8 mouse cellular contexts compared by ENCODE assay signal in the genomic region with DNA sequence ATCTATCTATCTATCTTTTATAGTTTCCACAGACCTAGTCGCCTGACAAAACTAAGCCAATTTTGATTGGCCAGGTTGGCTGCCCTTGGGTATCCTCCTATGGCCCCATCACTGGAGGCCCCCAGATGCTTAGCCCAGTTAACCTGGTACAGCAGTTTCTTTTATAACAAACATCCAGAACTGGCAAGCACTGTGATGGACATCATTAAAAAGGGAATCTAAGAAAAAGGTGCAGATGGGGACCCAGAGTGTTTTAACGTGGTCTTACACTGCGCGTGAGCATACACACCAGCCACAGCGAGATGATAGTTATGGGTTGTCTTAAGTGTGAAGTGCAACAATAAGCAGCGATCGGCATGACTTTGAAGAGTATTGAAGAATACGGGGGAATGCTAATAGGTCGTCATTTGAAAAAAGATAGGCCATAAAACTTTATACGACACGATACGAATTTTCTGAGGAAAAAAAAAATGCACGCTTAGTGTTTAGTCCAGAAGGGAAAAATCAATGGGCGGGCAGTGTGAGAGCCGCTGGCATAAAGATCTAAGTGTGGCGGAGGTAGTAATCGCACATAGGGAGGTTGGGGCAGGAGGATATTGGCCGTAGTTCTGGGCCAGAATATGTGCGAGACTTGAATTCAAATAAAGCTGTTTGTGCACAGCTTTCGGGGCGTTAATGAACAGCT. TPM values are rescaled to one million over a fixed set of nuclear protein-coding genes. Genes with fewer than 3 reads are reported as not detected.
A peak's percentile ranks its signal among the peaks of the same experiment; 100 is the strongest.
DNase-seq lines count a peak whose midpoint lies in the region; ATAC-seq and TF ChIP-seq lines count a peak whose summit lies in the region.

No protein-coding gene starts in this region.

- WGBS in heart, embryonic 10.5 days, result 18% methylated on average over 21 of the region's 21 CpGs
- WGBS in bone marrow, adult 2 months, result 8% methylated on average over 21 of the region's 21 CpGs
- WGBS in hindbrain, embryonic 15.5 days, result 15% methylated on average over 21 of the region's 21 CpGs
- 18% methylated on average over 21 of the region's 21 CpGs for WGBS in midbrain, embryonic 13.5 days

- DNase-seq in heart, embryonic 10.5 days (ENCODE audit: low spot score), result no peak
- DNase-seq in heart, postnatal 25 days (ENCODE audit: low spot score), result no peak
- no peak for DNase-seq in spleen, postnatal 36 days (ENCODE audit: low spot score in 2 of 2)
- DNase-seq in spleen, adult 12 weeks (ENCODE audit: low spot score), result no peak
- DNase-seq in thymus, postnatal 25 days, result no peak

- no peaks in the 10 kb centered on the region for H3K27me3 ChIP-seq in heart, embryonic 10.5 days (ENCODE audit: insufficient read depth, poor library complexity, severe bottlenecking)
- H3K27me3 ChIP-seq in hindbrain, embryonic 15.5 days, result no peaks in the 10 kb centered on the region
- H3K27me3 ChIP-seq in midbrain, embryonic 13.5 days, result no peaks in the 10 kb centered on the region

- H3K27ac ChIP-seq in heart, embryonic 10.5 days, result peak overlapping the region; percentile 95
- no peak overlapping the region; the same call in 1 of the 2 replicates for H3K27ac ChIP-seq in bone marrow, adult 2 months (ENCODE audit: control insufficient read depth, insufficient read depth, low read depth, low read length, poor library complexity)
- peak overlapping the region; percentile 90 for H3K27ac ChIP-seq in hindbrain, embryonic 15.5 days (replicated peaks)
- H3K27ac ChIP-seq in midbrain, embryonic 13.5 days, result peak overlapping the region; percentile 91

- H3K4me2 ChIP-seq in hindbrain, embryonic 15.5 days, result peak overlapping the region; percentile 94
- peak overlapping the region; percentile 86 for H3K4me2 ChIP-seq in midbrain, embryonic 13.5 days (replicated peaks)

- intact Hi-C loops in heart, postnatal 25 days (cut with DNase I), result no loop called here

- peak overlapping the region; percentile 76 for H3K9ac ChIP-seq in hindbrain, embryonic 15.5 days
- H3K9ac ChIP-seq in midbrain, embryonic 13.5 days (replicated peaks), result peak overlapping the region; percentile 83

- TF ChIP-seq POLR2A in bone marrow, adult 2 months (IDR thresholded peaks at IDR 0.05; ENCODE audit: borderline replicate concordance, control insufficient read depth, low read depth, low read length), result no peak

- H3K4me1 ChIP-seq in heart, embryonic 10.5 days, result peaks cover 16% of the 10 kb centered on the region
- H3K4me1 ChIP-seq in bone marrow, adult 2 months (ENCODE audit: control insufficient read depth, insufficient read depth, low read length), result peaks cover 3% of the 10 kb centered on the region
- H3K4me1 ChIP-seq in hindbrain, embryonic 15.5 days (replicated peaks), result peaks cover 17% of the 10 kb centered on the region
- peaks cover 19% of the 10 kb centered on the region for H3K4me1 ChIP-seq in midbrain, embryonic 13.5 days (replicated peaks)

- H3K4me3 ChIP-seq in heart, embryonic 10.5 days, result peak overlapping the region; percentile 79
- H3K4me3 ChIP-seq in bone marrow, adult 2 months (replicated peaks; ENCODE audit: control insufficient read depth, low read depth, low read length), result peak overlapping the region; percentile 66
- peak overlapping the region; percentile 53 for H3K4me3 ChIP-seq in hindbrain, embryonic 15.5 days
- peak overlapping the region; percentile 60 for H3K4me3 ChIP-seq in midbrain, embryonic 13.5 days (replicated peaks)

- no peak for TF ChIP-seq CTCF in bone marrow, adult 2 months (IDR thresholded peaks at IDR 0.05; ENCODE audit: control insufficient read depth, insufficient read depth, low read length)

- ATAC-seq in hindbrain, embryonic 15.5 days (ENCODE audit: low FRiP score, low read depth), result no peak; the same call in 1 of the 2 replicates
- ATAC-seq in midbrain, embryonic 13.5 days, result no peak; the same call in 1 of the 2 replicates

- H3K9me3 ChIP-seq in heart, embryonic 10.5 days, result no peaks in the 10 kb centered on the region
- H3K9me3 ChIP-seq in hindbrain, embryonic 15.5 days, result no peaks in the 10 kb centered on the region
- H3K9me3 ChIP-seq in midbrain, embryonic 13.5 days, result no peaks in the 10 kb centered on the region

- H3K36me3 ChIP-seq in heart, embryonic 10.5 days, result peaks cover 30% of the 10 kb centered on the region
- H3K36me3 ChIP-seq in hindbrain, embryonic 15.5 days, result peaks cover 18% of the 10 kb centered on the region; the same call in 1 of the 2 replicates
- H3K36me3 ChIP-seq in midbrain, embryonic 13.5 days, result peaks cover 30% of the 10 kb centered on the region

RNA-seq across cellular contexts. Expression of a gene that starts 49.7 kb away (rescaled TPM):
- 6.7 and 8.6 TPM in 2 replicates for polyA plus RNA-seq in heart, embryonic 10.5 days (2016; fragmentation: Nextera tagmentation; extraction: Ambion mirVana)
- 10 to 100 TPM; 11.3 to 13.1 TPM for total RNA-seq in heart, postnatal 25 days (2021)
- polyA plus RNA-seq in bone marrow, adult 2 months (2011; ENCODE audit: insufficient read depth, insufficient read length, low replicate concordance, missing spikeins), result 17.0 and 34.6 TPM in 2 replicates
- polyA plus RNA-seq in hindbrain, embryonic 15.5 days (2015; fragmentation: Nextera tagmentation; extraction: Ambion mirVana), result 8.7 and 9.0 TPM in 2 replicates
- polyA plus RNA-seq in midbrain, embryonic 13.5 days (2015; fragmentation: Nextera tagmentation; extraction: Ambion mirVana), result 11.0 and 11.4 TPM in 2 replicates

RNA-seq across cellular contexts. Expression of a gene that starts 49.8 kb away (rescaled TPM):
- polyA plus RNA-seq in heart, embryonic 10.5 days (2016; fragmentation: Nextera tagmentation; extraction: Ambion mirVana), result 102 and 124 TPM in 2 replicates
- total RNA-seq in heart, postnatal 25 days (2021), result 10 to 100 TPM; 35.7 to 47.1 TPM
- 45.2 and 67.4 TPM in 2 replicates for polyA plus RNA-seq in bone marrow, adult 2 months (2011; ENCODE audit: insufficient read depth, insufficient read length, low replicate concordance, missing spikeins)
- polyA plus RNA-seq in hindbrain, embryonic 15.5 days (2015; fragmentation: Nextera tagmentation; extraction: Ambion mirVana), result 95.1 and 105 TPM in 2 replicates
- polyA plus RNA-seq in midbrain, embryonic 13.5 days (2015; fragmentation: Nextera tagmentation; extraction: Ambion mirVana), result 124 and 130 TPM in 2 replicates
